Mouse (Mus musculus): ENCODE results near the gene Gm20388.
A peak's percentile ranks its signal among the peaks of the same experiment; 100 is the strongest.

The Gm20388 gene

GRCm38 (mm10) chr8:122355642-122356606, 2445.3 kb downstream of the Gm20388 start:
- DNase-seq (ENCODE audit: extremely low read depth, insufficient read length, low spot score) = peak; percentile 71

- DNase-seq (ENCODE audit: extremely low read depth, insufficient read length, low spot score) = no peak
These were observed 2446.6 kb downstream of the Gm20388 start for GRCm38 (mm10) chr8:122357202-122357601.

- no peak for DNase-seq (ENCODE audit: extremely low read depth, insufficient read length, low spot score)
These were observed 2447.0 kb downstream of the Gm20388 start for GRCm38 (mm10) chr8:122357641-122358040.

GRCm38 (mm10) chr8:122359111-122359775, 2448.6 kb downstream of the Gm20388 start:
- no peak for DNase-seq (ENCODE audit: extremely low read depth, insufficient read length, low spot score)

GRCm38 (mm10) chr8:122360696-122361416, 2450.2 kb downstream of the Gm20388 start, which contains the start of gene Trhr2:
Trhr2 (minus strand) TSS chr8:122360746.
- no peak for DNase-seq (ENCODE audit: extremely low read depth, insufficient read length, low spot score)

GRCm38 (mm10) chr8:122362271-122362670, 2451.6 kb downstream of the Gm20388 start:
- DNase-seq (ENCODE audit: extremely low read depth, insufficient read length, low spot score) = no peak

GRCm38 (mm10) chr8:122362967-122363366, 2452.3 kb downstream of the Gm20388 start:
- DNase-seq (ENCODE audit: extremely low read depth, insufficient read length, low spot score) = no peak

GRCm38 (mm10) chr8:122368494-122368893, 2457.9 kb downstream of the Gm20388 start:
- DNase-seq (ENCODE audit: extremely low read depth, insufficient read length, low spot score) = peak; percentile 62

- DNase-seq (ENCODE audit: extremely low read depth, insufficient read length, low spot score) = peak; percentile 49
These were observed 2459.0 kb downstream of the Gm20388 start for GRCm38 (mm10) chr8:122369665-122370064.

GRCm38 (mm10) chr8:122371706-122372105, 2461.1 kb downstream of the Gm20388 start:
- no peak for DNase-seq (ENCODE audit: extremely low read depth, insufficient read length, low spot score)

GRCm38 (mm10) chr8:122375320-122375719, 2464.7 kb downstream of the Gm20388 start:
- DNase-seq (ENCODE audit: extremely low read depth, insufficient read length, low spot score) = no peak

- no peak for DNase-seq (ENCODE audit: extremely low read depth, insufficient read length, low spot score)
These were observed 2465.2 kb downstream of the Gm20388 start for GRCm38 (mm10) chr8:122375751-122376364.

GRCm38 (mm10) chr8:122376365-122377231, 2466.0 kb downstream of the Gm20388 start, which contains the start of gene Zc3h18:
Zc3h18 (plus strand) TSS chr8:122376609.
- DNase-seq (ENCODE audit: extremely low read depth, insufficient read length, low spot score) = peak; percentile 99

GRCm38 (mm10) chr8:122383039-122383438, 2472.4 kb downstream of the Gm20388 start:
- DNase-seq (ENCODE audit: extremely low read depth, insufficient read length, low spot score) = no peak

GRCm38 (mm10) chr8:122389357-122389756, 2478.7 kb downstream of the Gm20388 start:
- DNase-seq (ENCODE audit: extremely low read depth, insufficient read length, low spot score) = no peak

GRCm38 (mm10) chr8:122390758-122391157, 2480.1 kb downstream of the Gm20388 start:
- no peak for DNase-seq (ENCODE audit: extremely low read depth, insufficient read length, low spot score)

GRCm38 (mm10) chr8:122393717-122394116, 2483.1 kb downstream of the Gm20388 start:
- DNase-seq (ENCODE audit: extremely low read depth, insufficient read length, low spot score) = no peak

GRCm38 (mm10) chr8:122395291-122395690, 2484.7 kb downstream of the Gm20388 start:
- no peak for DNase-seq (ENCODE audit: extremely low read depth, insufficient read length, low spot score)

- no peak for DNase-seq (ENCODE audit: extremely low read depth, insufficient read length, low spot score)
These were observed 2487.5 kb downstream of the Gm20388 start for GRCm38 (mm10) chr8:122398186-122398585.

Measured in 3134 (cell line).